Mouse (Mus musculus): ENCODE results near the gene Notch4.

DNA sequence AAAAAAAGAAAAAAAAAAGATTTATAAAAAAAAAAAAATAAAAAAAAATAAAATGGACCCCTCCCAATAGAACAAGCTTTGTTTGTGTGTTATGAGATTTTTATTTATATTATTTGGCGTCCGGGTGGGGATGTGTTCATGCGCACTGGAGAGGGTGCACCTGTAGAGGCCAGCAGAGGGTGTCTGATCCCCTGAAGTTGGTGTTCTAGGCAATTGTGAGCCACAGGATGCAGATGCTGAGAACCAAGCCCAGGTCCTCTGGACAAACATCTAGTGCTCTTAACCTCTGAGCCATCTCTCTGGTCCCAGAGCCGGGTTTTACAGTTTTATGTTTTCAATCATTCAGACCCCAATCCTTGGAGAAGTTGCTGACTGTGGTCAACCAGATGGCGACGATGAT lies 3.6 kb upstream of the Notch4 start:
- TF ChIP-seq CTCF (IDR thresholded peaks at IDR 0.05; ENCODE audit: low read depth) (no peak), EP300 (IDR thresholded peaks at IDR 0.05; ENCODE audit: low read depth) (no peak)
